Mouse (Mus musculus): ENCODE data around the gene Pfkfb3. TPM values are rescaled to one million over a fixed set of nuclear protein-coding genes. Genes with fewer than 3 reads are reported as not detected.

Gene Pfkfb3
- polyA plus RNA-seq, 1 experiment from 2014 or later = 30.0 TPM

DNA sequence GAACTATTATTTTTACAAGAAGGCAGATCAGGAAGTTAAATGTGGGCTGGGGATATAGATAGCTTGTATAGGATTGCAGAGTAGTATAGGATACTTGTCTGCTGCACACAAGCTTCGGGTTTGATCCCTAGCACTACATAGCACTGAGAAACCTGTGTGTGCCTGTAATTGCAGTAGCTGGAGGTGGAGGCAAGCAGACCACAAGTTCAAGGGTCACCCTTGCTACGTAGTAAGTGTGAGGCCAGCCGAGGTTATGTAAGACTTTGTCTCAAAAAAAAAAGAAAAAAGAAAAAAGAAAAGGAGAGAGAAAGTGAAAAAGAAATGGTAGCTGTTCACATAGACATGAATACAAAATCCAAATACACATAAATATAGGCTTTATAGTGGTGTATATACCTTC lies 127.5 kb downstream of the Pfkfb3 start:
- Histone ChIP-seq H3K27me3 (ENCODE audit: insufficient read depth, low read length) (no peaks in the 10 kb centered on the region), H3K9me3 (ENCODE audit: low read depth, low read length) (no peaks in the 10 kb centered on the region), H3K36me3 (ENCODE audit: insufficient read depth) (no peaks in the 10 kb centered on the region), H3K4me2 (no peak overlapping the region), H3K4me3 (ENCODE audit: low read depth, low read length) (no peak overlapping the region), H3K27ac (ENCODE audit: low read depth) (peak overlapping the region; percentile 78), H3K9ac (no peak overlapping the region), H3K4me1 (ENCODE audit: insufficient read depth) (peaks cover 17% of the 10 kb centered on the region)
- WGBS = 29% methylated on average over 3 of the region's 3 CpGs
- TF ChIP-seq CTCF (IDR thresholded peaks at IDR 0.05; ENCODE audit: low read depth) = no peak
- no peak for DNase-seq
- no peak for ATAC-seq (ENCODE audit: insufficient read depth)

- no peaks in the 10 kb centered on the region for H3K9me3 ChIP-seq (ENCODE audit: low read depth, low read length)
- H3K36me3 ChIP-seq (ENCODE audit: insufficient read depth) = no peaks in the 10 kb centered on the region
- H3K27me3 ChIP-seq (ENCODE audit: insufficient read depth, low read length) = no peaks in the 10 kb centered on the region
- no peak for TF ChIP-seq CTCF (IDR thresholded peaks at IDR 0.05; ENCODE audit: low read depth)
- H3K27ac ChIP-seq (ENCODE audit: low read depth) = no peak overlapping the region
- no peak overlapping the region for H3K4me2 ChIP-seq
- ATAC-seq (ENCODE audit: insufficient read depth) (peak; percentile 90), DNase-seq (peak; percentile 92)
- no peak overlapping the region for H3K4me3 ChIP-seq (ENCODE audit: low read depth, low read length)
- no peak overlapping the region for H3K9ac ChIP-seq
- peaks cover 13% of the 10 kb centered on the region for H3K4me1 ChIP-seq (ENCODE audit: insufficient read depth)
- 12% methylated on average over 5 of the region's 5 CpGs for WGBS
These were observed 128.3 kb downstream of the Pfkfb3 start for GRCm38 (mm10) chr2:11425421-11426131.

DNA sequence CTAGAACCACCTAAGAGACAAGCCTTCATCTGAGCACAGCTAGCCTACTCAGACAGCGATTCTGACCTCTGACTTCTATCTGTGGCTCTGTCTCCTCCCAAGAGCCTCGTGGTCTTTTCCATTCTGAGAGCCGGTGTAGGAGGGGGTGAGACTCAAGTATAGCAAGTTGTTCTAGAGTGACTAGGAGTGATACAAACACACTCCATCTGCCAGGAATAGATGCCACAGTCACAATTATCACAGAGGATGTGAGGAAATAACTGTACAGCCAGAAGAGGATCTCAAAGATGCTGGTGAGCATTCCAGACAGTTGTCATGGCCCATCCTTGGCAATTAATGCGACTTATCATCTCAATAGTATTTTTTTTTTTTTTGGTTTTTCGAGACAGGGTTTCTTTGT lies 129.6 kb downstream of the Pfkfb3 start:
- DNase-seq (peak; percentile 45), ATAC-seq (ENCODE audit: insufficient read depth) (no peak)
- H3K9me3 ChIP-seq (ENCODE audit: low read depth, low read length) = no peaks in the 10 kb centered on the region
- no peak overlapping the region for H3K27ac ChIP-seq (ENCODE audit: low read depth)
- 51% methylated on average over 5 of the region's 5 CpGs for WGBS
- no peaks in the 10 kb centered on the region for H3K36me3 ChIP-seq (ENCODE audit: insufficient read depth)
- H3K4me3 ChIP-seq (ENCODE audit: low read depth, low read length) = no peak overlapping the region
- H3K4me1 ChIP-seq (ENCODE audit: insufficient read depth) = peaks cover 13% of the 10 kb centered on the region
- no peak overlapping the region for H3K4me2 ChIP-seq
- TF ChIP-seq CTCF (IDR thresholded peaks at IDR 0.05; ENCODE audit: low read depth) = no peak
- no peaks in the 10 kb centered on the region for H3K27me3 ChIP-seq (ENCODE audit: insufficient read depth, low read length)
- no peak overlapping the region for H3K9ac ChIP-seq

DNA sequence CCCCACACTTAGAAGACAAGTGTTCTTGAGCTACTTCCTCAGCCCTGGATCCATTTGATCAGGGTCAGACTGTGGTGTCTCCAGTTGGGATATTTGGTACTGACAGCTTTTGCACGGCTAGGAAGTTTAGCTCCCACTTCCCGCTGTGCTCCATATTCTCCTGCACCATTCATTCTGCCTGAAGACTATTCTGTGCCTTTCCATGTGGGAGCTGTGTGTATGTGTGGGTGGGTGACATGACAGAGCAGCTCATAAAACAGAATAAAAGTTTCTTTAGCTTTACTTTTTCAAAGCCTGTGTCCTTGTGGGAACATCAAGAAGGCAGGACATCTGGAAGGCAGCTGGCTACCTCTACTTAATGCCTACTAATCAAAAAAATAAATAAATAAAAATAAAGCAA lies 130.5 kb downstream of the Pfkfb3 start:
- Histone ChIP-seq H3K9me3 (ENCODE audit: low read depth, low read length) (no peaks in the 10 kb centered on the region), H3K4me3 (ENCODE audit: low read depth, low read length) (no peak overlapping the region), H3K27ac (ENCODE audit: low read depth) (no peak overlapping the region), H3K4me2 (no peak overlapping the region), H3K27me3 (ENCODE audit: insufficient read depth, low read length) (no peaks in the 10 kb centered on the region), H3K36me3 (ENCODE audit: insufficient read depth) (no peaks in the 10 kb centered on the region), H3K9ac (no peak overlapping the region), H3K4me1 (ENCODE audit: insufficient read depth) (peaks cover 8% of the 10 kb centered on the region)
- DNase-seq = no peak
- WGBS = 53% methylated on average over 2 of the region's 2 CpGs
- no peak for ATAC-seq (ENCODE audit: insufficient read depth)
- TF ChIP-seq CTCF (IDR thresholded peaks at IDR 0.05; ENCODE audit: low read depth) = no peak

DNA sequence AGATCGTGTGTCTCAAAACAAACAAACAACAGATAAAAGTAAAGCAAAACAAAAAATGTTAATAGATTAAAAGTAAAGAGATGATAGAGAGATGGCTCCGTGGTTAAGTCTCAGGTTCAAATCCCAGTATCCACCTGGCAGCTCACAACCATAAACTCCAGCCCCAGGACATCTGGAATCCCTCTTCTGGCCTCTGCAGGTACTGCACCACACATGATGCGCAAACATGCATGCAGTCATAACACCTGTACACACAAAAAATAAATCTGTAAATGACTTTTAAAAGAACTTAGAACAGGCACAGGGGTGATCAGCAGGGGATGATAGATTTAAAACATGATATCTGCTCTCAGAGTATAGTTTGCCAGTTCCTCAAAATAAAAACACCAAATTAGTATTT lies 131.5 kb downstream of the Pfkfb3 start:
- no peak overlapping the region for H3K4me2 ChIP-seq
- no peaks in the 10 kb centered on the region for H3K36me3 ChIP-seq (ENCODE audit: insufficient read depth)
- ATAC-seq (ENCODE audit: insufficient read depth) = no peak
- peak; percentile 50 for TF ChIP-seq CTCF (IDR thresholded peaks at IDR 0.05; ENCODE audit: low read depth)
- H3K4me1 ChIP-seq (ENCODE audit: insufficient read depth) = peaks cover 2% of the 10 kb centered on the region; the same call in 1 of the 2 replicates
- no peak overlapping the region for H3K9ac ChIP-seq
- no peak overlapping the region for H3K4me3 ChIP-seq (ENCODE audit: low read depth, low read length)
- 75% methylated on average over 3 of the region's 3 CpGs for WGBS
- no peaks in the 10 kb centered on the region for H3K9me3 ChIP-seq (ENCODE audit: low read depth, low read length)
- no peaks in the 10 kb centered on the region for H3K27me3 ChIP-seq (ENCODE audit: insufficient read depth, low read length)
- no peak overlapping the region for H3K27ac ChIP-seq (ENCODE audit: low read depth)
- no peak for DNase-seq

Other genes starting within 250 kb of the Pfkfb3 start
- gene Rbm17, start 50.1 kb upstream of the Pfkfb3 start, polyA plus RNA-seq (2014; fragmentation: Nextera tagmentation; extraction: Ambion mirVana) = 145 and 154 TPM in 2 replicates
- gene Gm17490, start 72.2 kb upstream of the Pfkfb3 start, polyA plus RNA-seq (2014; fragmentation: Nextera tagmentation; extraction: Ambion mirVana) = not detected in 2 replicates
- gene Il2ra, start 88.7 kb upstream of the Pfkfb3 start, polyA plus RNA-seq (2014; fragmentation: Nextera tagmentation; extraction: Ambion mirVana) = not detected in 2 replicates
- 1.6 and 2.2 TPM in 2 replicates for gene Il15ra, start 151.2 kb upstream of the Pfkfb3 start, polyA plus RNA-seq (2014; fragmentation: Nextera tagmentation; extraction: Ambion mirVana)
- 113 and 117 TPM in 2 replicates for gene Fbh1, start 223.5 kb upstream of the Pfkfb3 start, polyA plus RNA-seq (2014; fragmentation: Nextera tagmentation; extraction: Ambion mirVana)
- 22.5 and 23.3 TPM in 2 replicates for gene Ankrd16, start 223.8 kb upstream of the Pfkfb3 start, polyA plus RNA-seq (2014; fragmentation: Nextera tagmentation; extraction: Ambion mirVana)

Measured in lung, embryonic 14.5 days (tissue).